Mouse (Mus musculus): ENCODE measurements at regions not wholly inside any gene's neighbourhood (a gene's known extent, or its start where the extent isn't known, plus 50 kb on each side); places are given as distances from the start of the nearest gene placed in this dataset.

DNA sequence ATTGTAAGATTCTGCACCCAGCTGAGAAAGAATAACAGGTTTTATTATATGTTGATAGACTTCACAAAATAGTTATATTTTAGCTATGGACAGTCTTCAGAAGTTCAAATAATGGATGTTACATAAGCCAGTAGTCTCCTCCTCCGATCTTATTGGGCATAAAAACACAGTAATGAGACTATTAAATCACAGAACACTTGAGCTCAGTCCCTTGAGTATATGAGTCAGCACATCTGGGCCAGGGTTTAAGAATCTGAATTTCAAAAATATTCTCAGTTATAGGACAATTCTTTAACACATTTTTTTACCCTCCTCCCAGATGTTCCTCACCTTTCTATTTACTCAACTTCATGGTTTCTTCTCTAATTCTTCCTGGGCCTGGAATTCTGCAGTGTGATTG, 1075.9 kb upstream of the Lrrc6 start:
- no peaks in the 10 kb centered on the region for H3K27me3 ChIP-seq (ENCODE audit: control insufficient read depth, insufficient read depth, low read length)
- no peaks in the 10 kb centered on the region for H3K9me3 ChIP-seq (ENCODE audit: control insufficient read depth, low read length)
- H3K27ac ChIP-seq (ENCODE audit: low read depth, low read length) = no peak overlapping the region
- H3K9ac ChIP-seq (ENCODE audit: low read length) = no peak overlapping the region
- ATAC-seq (ENCODE audit: low FRiP score) = no peak
- H3K4me3 ChIP-seq (ENCODE audit: low read depth, low read length) = no peak overlapping the region
- no peaks in the 10 kb centered on the region for H3K36me3 ChIP-seq (ENCODE audit: control insufficient read depth, insufficient read depth, low read length)
- H3K4me1 ChIP-seq (ENCODE audit: control insufficient read depth, insufficient read depth, low read length) = no peaks in the 10 kb centered on the region
- no peak overlapping the region for H3K4me2 ChIP-seq
- WGBS = 88% methylated on average over 1 of the region's 1 CpGs
- no peak for DNase-seq (ENCODE audit: low spot score, missing footprints)

DNA sequence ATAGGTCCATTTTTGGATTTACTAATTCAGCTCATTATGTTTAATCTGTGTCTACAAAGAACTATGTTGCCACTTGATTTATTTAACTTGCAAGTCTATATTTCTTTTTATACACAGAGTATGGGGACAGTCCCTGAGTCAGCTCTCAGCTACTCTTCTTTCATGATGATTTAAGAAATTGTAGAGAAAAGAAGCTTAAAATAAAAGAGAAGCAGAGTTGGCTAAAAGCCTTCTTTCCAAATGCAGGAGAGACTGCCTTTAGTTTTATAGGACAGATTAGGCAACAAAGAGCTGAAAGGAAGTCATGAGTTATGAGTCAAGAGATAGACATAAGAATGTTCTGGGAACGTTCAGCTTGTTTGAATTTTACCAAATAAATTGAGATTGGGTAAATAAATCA, 1070.9 kb upstream of the Lrrc6 start:
- H3K36me3 ChIP-seq (ENCODE audit: control insufficient read depth, insufficient read depth, low read length) = no peaks in the 10 kb centered on the region
- no peak overlapping the region for H3K4me3 ChIP-seq (ENCODE audit: low read depth, low read length)
- no peak overlapping the region for H3K9ac ChIP-seq (ENCODE audit: low read length)
- no peaks in the 10 kb centered on the region for H3K4me1 ChIP-seq (ENCODE audit: control insufficient read depth, insufficient read depth, low read length)
- no peaks in the 10 kb centered on the region for H3K9me3 ChIP-seq (ENCODE audit: control insufficient read depth, low read length)
- no peaks in the 10 kb centered on the region for H3K27me3 ChIP-seq (ENCODE audit: control insufficient read depth, insufficient read depth, low read length)
- 83% methylated on average over 1 of the region's 1 CpGs for WGBS
- no peak overlapping the region for H3K4me2 ChIP-seq
- no peak for ATAC-seq (ENCODE audit: low FRiP score)
- H3K27ac ChIP-seq (ENCODE audit: low read depth, low read length) = no peak overlapping the region
- no peak for DNase-seq (ENCODE audit: low spot score, missing footprints)

DNA sequence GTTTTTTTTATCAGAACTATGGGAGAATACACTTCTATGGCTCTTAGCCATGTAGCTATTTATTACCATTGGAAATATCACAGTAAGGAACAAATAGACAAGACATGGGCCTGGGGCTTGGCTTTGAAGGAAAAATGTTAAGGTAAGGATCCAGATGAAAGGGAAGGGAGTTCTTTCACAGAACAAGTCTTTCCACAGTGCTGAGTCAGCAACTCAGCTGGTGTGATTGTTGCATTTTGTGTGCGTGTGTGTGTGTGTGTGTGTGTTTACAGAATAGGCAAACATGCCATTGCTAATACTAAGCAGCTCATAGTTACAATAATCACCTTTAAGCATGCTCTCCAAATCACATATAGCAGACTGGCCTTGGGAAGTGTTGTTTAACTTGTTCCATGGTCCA, 1056.6 kb upstream of the Lrrc6 start:
- no peaks in the 10 kb centered on the region for H3K9me3 ChIP-seq (ENCODE audit: control insufficient read depth, low read length)
- H3K4me3 ChIP-seq (ENCODE audit: low read depth, low read length) = no peak overlapping the region
- no peaks in the 10 kb centered on the region for H3K4me1 ChIP-seq (ENCODE audit: control insufficient read depth, insufficient read depth, low read length)
- no peaks in the 10 kb centered on the region for H3K36me3 ChIP-seq (ENCODE audit: control insufficient read depth, insufficient read depth, low read length)
- no peak for DNase-seq (ENCODE audit: low spot score, missing footprints)
- no peak for ATAC-seq (ENCODE audit: low FRiP score)
- H3K27me3 ChIP-seq (ENCODE audit: control insufficient read depth, insufficient read depth, low read length) = no peaks in the 10 kb centered on the region
- H3K4me2 ChIP-seq = no peak overlapping the region
- WGBS = 86% methylated on average over 1 of the region's 1 CpGs
- H3K27ac ChIP-seq (ENCODE audit: low read depth, low read length) = no peak overlapping the region
- no peak overlapping the region for H3K9ac ChIP-seq (ENCODE audit: low read length)

DNA sequence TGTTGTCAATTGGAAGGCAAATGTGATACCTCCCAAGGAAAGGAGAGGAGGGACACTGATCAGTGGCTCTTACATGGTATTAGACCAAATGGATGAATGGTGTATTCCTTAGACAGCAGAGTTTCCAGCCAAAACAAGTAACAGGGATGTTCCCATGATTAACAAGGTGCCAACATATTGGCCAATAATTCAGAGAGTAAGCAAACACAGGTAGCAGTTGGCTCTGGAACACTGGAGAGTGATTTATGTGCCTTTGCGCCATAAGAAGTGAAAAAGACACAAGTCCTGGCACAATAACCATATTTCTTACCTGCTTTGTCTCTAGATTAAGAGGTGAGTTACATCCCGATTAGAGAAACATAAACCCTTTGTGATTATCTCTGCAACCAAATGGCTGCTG, 1051.2 kb upstream of the Lrrc6 start:
- no peak overlapping the region for H3K4me3 ChIP-seq (ENCODE audit: low read depth, low read length)
- WGBS = 84% methylated on average over 2 of the region's 2 CpGs
- no peak for ATAC-seq (ENCODE audit: low FRiP score)

DNA sequence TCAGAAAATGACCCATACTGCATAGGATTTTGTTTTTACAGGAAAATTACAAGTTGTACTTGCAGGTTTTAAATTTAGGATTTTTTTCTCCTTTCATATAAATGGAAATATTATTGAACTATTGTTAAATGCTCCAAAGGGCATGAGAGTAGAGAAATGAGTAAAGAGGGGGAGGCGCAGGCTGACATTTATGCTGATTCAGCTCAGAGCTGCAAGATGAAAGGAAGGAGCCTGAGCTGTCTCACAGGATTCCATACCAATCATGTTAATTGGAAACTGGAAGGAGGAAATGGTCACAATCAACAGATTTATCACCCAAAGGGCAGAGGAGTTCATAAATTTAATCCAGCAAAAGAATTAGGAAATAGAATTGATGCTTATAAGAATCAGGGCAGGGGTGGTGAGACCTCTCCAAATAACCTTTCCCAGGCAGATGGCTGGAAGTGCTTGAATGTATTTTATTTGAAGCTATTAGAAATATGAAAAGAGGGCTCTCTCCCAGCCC, 1046.2 kb upstream of the Lrrc6 start:
- no peak for ATAC-seq (ENCODE audit: low FRiP score)
- no peaks in the 10 kb centered on the region for H3K27me3 ChIP-seq (ENCODE audit: control insufficient read depth, insufficient read depth, low read length)
- H3K36me3 ChIP-seq (ENCODE audit: control insufficient read depth, insufficient read depth, low read length) = no peaks in the 10 kb centered on the region
- no peak overlapping the region for H3K4me3 ChIP-seq (ENCODE audit: low read depth, low read length)
- no peaks in the 10 kb centered on the region for H3K4me1 ChIP-seq (ENCODE audit: control insufficient read depth, insufficient read depth, low read length)
- no peak overlapping the region for H3K27ac ChIP-seq (ENCODE audit: low read depth, low read length)
- DNase-seq (ENCODE audit: low spot score, missing footprints) = no peak
- WGBS = 82% methylated on average over 1 of the region's 1 CpGs
- H3K4me2 ChIP-seq = no peak overlapping the region
- H3K9ac ChIP-seq (ENCODE audit: low read length) = no peak overlapping the region
- no peaks in the 10 kb centered on the region for H3K9me3 ChIP-seq (ENCODE audit: control insufficient read depth, low read length)

More for the DNA sequence above, 1051.2 kb upstream of the Lrrc6 start:
- Histone ChIP-seq H3K9ac (ENCODE audit: low read length) (no peak overlapping the region), H3K27ac (ENCODE audit: low read depth, low read length) (no peak overlapping the region), H3K9me3 (ENCODE audit: control insufficient read depth, low read length) (no peaks in the 10 kb centered on the region), H3K4me1 (ENCODE audit: control insufficient read depth, insufficient read depth, low read length) (no peaks in the 10 kb centered on the region), H3K27me3 (ENCODE audit: control insufficient read depth, insufficient read depth, low read length) (no peaks in the 10 kb centered on the region), H3K36me3 (ENCODE audit: control insufficient read depth, insufficient read depth, low read length) (no peaks in the 10 kb centered on the region), H3K4me2 (no peak overlapping the region)
- DNase-seq (ENCODE audit: low spot score, missing footprints) = no peak

DNA sequence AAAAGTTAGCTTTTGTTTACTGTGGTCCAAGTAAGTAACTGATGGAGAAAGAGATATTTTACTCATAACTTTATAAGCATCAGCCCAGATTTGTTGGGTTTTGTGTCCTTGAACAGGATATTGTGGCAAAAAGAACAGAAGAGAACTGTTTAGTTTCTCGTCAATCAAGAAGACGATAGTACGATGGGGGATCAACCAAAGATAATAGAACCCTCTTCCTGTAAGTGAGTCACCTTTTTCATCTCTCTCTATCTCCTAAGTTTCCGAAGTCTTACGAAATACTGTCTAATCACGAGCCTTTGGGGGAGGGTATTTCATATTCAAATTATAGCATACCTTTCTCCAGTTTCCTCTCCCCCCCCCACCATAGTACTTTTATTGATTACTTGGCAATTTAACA, 1045.0 kb upstream of the Lrrc6 start:
- no peaks in the 10 kb centered on the region for H3K27me3 ChIP-seq (ENCODE audit: control insufficient read depth, insufficient read depth, low read length)
- ATAC-seq (ENCODE audit: low FRiP score) (no peak), DNase-seq (ENCODE audit: low spot score, missing footprints) (no peak)
- no peaks in the 10 kb centered on the region for H3K9me3 ChIP-seq (ENCODE audit: control insufficient read depth, low read length)
- H3K9ac ChIP-seq (ENCODE audit: low read length) = no peak overlapping the region
- H3K27ac ChIP-seq (ENCODE audit: low read depth, low read length) = no peak overlapping the region
- no peak overlapping the region for H3K4me2 ChIP-seq
- H3K36me3 ChIP-seq (ENCODE audit: control insufficient read depth, insufficient read depth, low read length) = no peaks in the 10 kb centered on the region
- no peaks in the 10 kb centered on the region for H3K4me1 ChIP-seq (ENCODE audit: control insufficient read depth, insufficient read depth, low read length)
- 83% methylated on average over 6 of the region's 6 CpGs for WGBS
- no peak overlapping the region for H3K4me3 ChIP-seq (ENCODE audit: low read depth, low read length)

DNA sequence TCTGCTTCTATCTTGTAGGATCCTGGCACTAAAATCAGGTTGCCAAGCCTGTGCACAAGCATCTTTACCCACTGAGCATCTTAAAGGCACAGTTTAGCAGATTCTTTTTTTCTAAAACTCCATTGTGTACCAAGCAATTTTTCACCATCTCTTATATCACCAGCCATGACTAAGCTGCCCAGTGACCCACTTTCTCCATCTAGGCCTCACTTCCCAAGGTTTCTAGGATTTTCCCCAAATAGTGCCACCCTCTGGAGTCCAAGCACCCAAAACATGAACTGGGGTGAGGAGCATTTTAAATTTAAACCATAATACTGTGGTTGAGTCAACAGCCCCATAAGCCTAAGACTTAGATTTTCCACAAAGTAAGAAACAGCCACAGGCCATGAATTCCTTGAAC, 1013.0 kb upstream of the Lrrc6 start:
- H3K9ac ChIP-seq (ENCODE audit: low read length) = no peak overlapping the region
- no peak overlapping the region for H3K4me2 ChIP-seq
- H3K27me3 ChIP-seq (ENCODE audit: control insufficient read depth, insufficient read depth, low read length) = no peaks in the 10 kb centered on the region
- no peak overlapping the region for H3K4me3 ChIP-seq (ENCODE audit: low read depth, low read length)
- no peaks in the 10 kb centered on the region for H3K4me1 ChIP-seq (ENCODE audit: control insufficient read depth, insufficient read depth, low read length)
- H3K9me3 ChIP-seq (ENCODE audit: control insufficient read depth, low read length) = no peaks in the 10 kb centered on the region
- ATAC-seq (ENCODE audit: low FRiP score) = no peak
- DNase-seq (ENCODE audit: low spot score, missing footprints) = no peak
- H3K27ac ChIP-seq (ENCODE audit: low read depth, low read length) = no peak overlapping the region
- no peaks in the 10 kb centered on the region for H3K36me3 ChIP-seq (ENCODE audit: control insufficient read depth, insufficient read depth, low read length)

DNA sequence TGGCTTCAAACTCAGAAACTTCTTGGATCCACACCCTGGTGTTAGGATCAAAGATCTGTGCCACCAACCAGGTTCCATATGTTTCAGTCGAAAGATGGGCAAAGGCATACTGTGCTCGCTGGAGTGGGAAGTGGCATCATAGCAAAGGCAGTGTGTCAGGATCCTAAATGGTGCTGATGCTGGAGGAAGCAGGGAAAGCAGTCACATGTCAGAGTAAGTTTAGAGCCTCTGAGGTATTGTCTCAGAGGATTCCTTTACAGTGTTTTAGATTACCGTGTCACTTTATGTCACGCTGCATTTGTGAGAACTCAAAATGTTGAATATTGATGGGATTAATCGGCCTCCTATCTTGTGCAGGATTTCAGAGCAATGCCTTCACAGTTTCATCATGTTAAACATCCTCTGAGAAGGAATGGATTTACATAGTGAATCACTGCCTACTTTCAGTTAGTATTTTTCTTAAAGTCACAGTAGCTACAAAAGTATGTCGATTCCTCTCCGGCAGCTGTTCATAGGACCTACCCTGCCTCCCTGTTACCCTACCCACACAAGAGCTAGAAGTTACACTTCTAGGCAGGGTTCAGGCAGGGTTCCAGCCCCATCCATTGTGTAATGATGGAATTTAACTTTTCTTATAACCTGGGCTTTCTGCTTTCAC, 994.4 kb upstream of the Lrrc6 start:
- H3K9ac ChIP-seq (ENCODE audit: low read length) = no peak overlapping the region
- 70% methylated on average over 7 of the region's 7 CpGs for WGBS
- H3K27me3 ChIP-seq (ENCODE audit: control insufficient read depth, insufficient read depth, low read length) = no peaks in the 10 kb centered on the region
- H3K4me2 ChIP-seq = no peak overlapping the region
- no peak overlapping the region for H3K27ac ChIP-seq (ENCODE audit: low read depth, low read length)
- H3K4me1 ChIP-seq (ENCODE audit: control insufficient read depth, insufficient read depth, low read length) = no peaks in the 10 kb centered on the region
- no peaks in the 10 kb centered on the region for H3K9me3 ChIP-seq (ENCODE audit: control insufficient read depth, low read length)
- ATAC-seq (ENCODE audit: low FRiP score) (peak; percentile 75), DNase-seq (ENCODE audit: low spot score, missing footprints) (no peak)
- no peaks in the 10 kb centered on the region for H3K36me3 ChIP-seq (ENCODE audit: control insufficient read depth, insufficient read depth, low read length)
- no peak overlapping the region for H3K4me3 ChIP-seq (ENCODE audit: low read depth, low read length)

DNA sequence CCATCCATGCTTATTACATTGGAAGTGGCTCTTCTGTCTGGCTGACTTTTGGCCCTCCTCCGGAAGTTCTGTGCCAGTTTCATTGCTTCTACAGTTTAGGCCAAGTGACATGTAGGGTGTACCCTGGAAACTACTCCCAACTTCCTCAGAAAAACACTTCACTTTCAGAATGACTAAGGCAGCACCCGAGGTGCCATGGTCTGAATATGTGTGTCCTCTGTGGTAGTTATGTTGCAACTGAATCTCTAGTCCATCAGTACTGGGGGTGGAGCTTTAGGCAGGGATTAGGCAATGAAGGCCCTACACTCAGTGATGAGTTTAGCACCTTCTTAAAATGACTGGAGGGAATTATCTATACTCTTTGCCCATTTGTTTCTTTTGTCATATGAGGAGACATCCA, 981.0 kb upstream of the Lrrc6 start:
- Histone ChIP-seq H3K27me3 (ENCODE audit: control insufficient read depth, insufficient read depth, low read length) (no peaks in the 10 kb centered on the region), H3K9me3 (ENCODE audit: control insufficient read depth, low read length) (no peaks in the 10 kb centered on the region), H3K4me2 (no peak overlapping the region), H3K9ac (ENCODE audit: low read length) (no peak overlapping the region), H3K4me3 (ENCODE audit: low read depth, low read length) (no peak overlapping the region), H3K36me3 (ENCODE audit: control insufficient read depth, insufficient read depth, low read length) (no peaks in the 10 kb centered on the region), H3K27ac (ENCODE audit: low read depth, low read length) (no peak overlapping the region), H3K4me1 (ENCODE audit: control insufficient read depth, insufficient read depth, low read length) (no peaks in the 10 kb centered on the region)
- DNase-seq (ENCODE audit: low spot score, missing footprints) = no peak
- WGBS = 81% methylated on average over 2 of the region's 2 CpGs
- ATAC-seq (ENCODE audit: low FRiP score) = no peak

Data from midbrain, embryonic 11.5 days (tissue).